Mouse (Mus musculus) retina, embryonic 14.5 days (tissue): ENCODE measurements at regions not wholly inside any gene's neighbourhood (a gene's known extent, or its start where the extent isn't known, plus 50 kb on each side); places are given as distances from the start of the nearest gene placed in this dataset.
A peak's percentile ranks its signal among the peaks of the same experiment; 100 is the strongest.

Experiments
- DNase-seq: peaks from one replicate; pipeline ENCODE4 v3.0.0-alpha.2; 2015; ENCODE audit warnings: low spot score

DNA sequence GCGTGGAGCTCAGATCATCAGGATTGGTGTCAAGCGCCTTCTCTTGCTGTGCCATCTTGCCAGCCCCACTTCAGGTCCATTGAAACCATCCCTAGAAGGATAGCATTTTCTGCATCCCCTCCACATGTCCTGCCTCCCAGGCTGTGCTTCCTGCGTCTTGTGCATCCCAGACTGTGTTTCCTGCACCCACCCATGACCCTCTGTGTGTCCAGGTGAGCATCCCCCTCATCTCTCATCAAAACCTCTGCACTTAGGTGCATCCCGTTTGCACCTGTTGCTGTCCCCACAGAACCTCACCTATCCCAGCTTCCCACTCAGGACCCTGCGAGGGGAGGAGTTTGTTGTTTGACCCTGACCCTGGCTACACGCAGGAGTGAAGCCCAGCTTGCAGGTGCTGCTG lies 251.8 kb upstream of the Kcnab2 start:
- DNase-seq, result no peak

DNA sequence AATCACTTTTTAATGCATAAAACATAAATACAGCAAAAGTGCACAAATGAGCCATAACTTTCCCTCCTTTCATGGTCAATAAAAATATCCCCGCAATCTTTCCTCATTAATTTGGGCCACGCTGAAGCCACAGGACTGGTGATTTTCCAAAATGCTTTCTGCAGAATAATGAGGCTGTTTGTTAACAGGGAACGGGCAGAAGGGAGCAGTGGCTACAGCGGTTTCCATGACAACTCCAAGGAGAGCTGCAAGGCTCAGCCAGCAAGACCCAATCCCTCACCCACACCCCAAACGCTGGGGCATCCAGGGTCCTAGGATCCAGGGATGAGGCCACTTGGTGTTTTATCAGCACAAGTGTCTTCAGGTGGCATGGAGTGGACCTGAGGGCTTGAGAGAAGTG lies 248.2 kb upstream of the Kcnab2 start:
- DNase-seq, result peak; percentile 25

DNA sequence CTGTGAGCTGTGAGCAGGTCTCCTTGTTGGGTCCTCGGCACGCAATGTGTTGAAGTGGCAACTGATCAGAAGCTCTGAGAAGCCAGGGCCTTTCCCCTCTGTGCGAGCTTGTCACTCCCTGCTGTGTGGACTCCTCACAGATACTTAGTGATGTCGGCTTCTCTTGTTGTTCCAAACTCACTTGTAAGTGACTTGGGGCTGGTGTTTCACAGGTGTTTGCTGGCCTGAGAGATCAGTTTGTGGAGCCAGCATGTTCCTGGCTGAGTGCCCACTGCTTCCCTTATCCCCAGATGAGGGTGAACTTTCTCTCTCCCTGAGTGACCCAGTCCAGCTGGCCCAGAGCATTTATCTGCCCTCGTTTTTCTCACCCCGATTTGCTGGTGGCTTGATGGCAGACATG lies 247.8 kb upstream of the Kcnab2 start:
- peak; percentile 16 for DNase-seq

DNA sequence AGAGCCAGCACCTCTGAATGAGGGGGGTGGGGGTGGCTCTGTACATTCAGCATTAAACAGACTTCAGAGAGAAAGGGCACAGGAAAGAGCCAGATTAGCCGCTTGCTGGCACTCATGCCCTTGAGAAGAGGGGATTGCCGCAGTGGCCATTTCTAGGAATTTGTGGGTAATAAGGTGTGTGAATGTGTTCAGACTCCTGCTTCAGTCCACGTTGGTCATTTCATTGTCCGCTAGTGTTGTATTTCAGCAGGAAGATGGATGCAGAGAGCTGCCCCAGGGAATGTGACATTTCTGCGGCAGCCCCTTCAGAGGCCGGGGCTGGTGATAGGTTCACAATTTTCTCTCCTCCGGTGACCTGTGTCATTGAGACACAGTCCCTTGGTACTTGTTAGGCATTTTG lies 247.1 kb upstream of the Kcnab2 start:
- DNase-seq, result no peak

DNA sequence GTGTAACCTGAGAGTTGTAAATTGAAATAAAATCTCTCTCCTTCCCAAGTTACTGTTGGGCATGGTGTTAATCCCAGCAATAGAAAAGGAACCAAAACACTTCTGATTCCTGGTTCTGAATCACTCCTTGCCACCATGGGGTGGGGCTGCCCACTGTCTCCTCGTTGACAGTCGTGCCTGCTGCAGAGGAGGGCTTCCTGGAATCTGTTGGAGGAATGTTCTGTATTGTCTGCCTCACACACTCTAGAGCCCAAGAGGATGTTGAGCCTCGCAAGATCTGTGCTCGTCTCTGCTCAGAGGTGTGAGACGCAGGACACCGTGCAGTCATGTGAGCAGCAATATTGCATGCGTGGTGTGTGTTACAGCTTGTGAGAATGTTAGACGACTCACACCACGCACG lies 246.4 kb upstream of the Kcnab2 start:
- no peak for DNase-seq

DNA sequence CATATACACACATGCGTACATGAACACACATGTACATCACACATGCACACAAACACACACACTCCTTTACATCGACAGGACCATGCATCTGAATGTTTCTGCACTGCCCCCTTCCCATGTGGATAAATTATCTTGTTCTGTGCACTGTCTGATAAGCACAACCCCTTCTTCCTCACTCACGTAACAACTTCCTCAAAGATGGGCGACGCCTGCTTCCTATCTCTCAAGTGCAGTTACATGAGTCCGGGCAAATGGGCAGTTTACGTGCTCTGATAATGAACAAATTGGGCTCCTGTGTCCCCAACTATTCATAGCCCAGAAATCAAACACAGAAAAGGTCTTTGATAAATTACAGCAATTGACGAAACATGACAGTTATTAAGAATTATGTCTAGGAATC lies 242.9 kb upstream of the Kcnab2 start:
- DNase-seq, result no peak

DNA sequence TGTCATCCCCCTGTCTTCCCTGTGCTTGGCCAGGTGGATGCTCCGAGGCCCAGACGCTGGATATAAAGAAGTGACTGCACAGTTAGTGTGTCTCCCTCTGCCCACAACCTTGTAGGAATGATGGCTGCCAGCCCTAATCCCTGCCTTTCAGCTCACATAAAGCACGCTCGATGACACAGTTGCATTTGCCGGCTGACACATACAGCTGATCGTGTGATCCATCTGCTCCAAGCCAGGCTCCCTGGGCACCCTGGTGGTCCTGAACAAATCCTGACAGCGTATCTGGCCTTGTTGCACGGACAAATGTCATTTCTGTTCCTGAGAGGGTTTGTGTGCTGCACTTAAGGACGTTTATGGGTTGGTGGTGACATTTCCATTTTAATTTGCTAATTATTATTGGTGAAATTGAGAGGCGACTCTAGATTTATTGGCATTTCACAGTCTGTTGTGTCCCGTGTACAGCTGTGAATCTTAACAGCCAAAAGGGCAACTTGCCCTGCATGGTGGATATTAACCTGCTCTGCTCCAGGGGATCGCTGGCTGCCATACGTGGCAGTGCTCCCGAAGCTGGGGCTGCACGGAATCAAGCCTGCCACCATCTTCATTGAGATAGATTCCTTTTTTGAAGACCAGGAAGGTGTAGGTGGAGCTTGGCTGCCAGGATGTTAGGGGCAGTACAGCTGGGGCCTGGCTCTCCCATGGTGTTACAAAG lies 241.9 kb upstream of the Kcnab2 start:
- DNase-seq, result peak; percentile 39

DNA sequence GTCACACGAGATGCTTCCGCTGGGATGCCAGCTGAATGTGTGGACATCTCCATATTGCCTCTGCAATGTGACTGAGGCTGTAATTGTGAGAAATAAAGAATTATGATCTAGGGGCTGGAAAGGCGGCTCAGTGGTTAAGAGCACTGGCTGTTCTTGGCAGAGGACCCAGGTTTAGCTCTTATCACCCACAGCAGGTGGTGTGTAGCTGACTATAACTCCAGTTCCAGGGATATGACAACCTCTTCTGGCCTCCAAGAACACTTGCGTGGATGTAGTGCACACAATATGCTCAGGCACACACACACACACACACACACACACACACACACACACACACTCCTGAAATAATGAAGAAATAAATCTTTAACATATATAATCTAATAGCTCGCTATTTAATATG lies 232.7 kb upstream of the Kcnab2 start:
- no peak for DNase-seq

DNA sequence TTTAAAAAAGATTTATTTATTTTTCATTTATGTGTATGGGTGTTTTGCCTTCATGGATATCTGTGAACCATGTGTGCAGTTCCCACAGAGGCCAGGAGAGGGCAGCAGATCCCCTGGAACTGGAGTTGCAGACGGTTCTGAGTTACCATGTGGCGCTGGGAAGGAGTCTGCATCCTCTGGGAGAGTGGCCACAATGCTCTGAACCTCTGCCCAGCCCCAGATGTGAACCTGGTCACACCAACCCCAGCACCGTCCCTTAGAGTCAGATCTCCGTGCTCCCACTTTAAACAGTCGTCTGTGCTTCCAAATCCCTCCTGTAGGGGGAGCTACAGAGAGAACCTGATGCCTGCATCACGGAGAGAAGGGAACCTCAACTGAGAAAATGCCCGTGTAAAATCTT lies 222.5 kb upstream of the Kcnab2 start:
- peak; percentile 39 for DNase-seq

DNA sequence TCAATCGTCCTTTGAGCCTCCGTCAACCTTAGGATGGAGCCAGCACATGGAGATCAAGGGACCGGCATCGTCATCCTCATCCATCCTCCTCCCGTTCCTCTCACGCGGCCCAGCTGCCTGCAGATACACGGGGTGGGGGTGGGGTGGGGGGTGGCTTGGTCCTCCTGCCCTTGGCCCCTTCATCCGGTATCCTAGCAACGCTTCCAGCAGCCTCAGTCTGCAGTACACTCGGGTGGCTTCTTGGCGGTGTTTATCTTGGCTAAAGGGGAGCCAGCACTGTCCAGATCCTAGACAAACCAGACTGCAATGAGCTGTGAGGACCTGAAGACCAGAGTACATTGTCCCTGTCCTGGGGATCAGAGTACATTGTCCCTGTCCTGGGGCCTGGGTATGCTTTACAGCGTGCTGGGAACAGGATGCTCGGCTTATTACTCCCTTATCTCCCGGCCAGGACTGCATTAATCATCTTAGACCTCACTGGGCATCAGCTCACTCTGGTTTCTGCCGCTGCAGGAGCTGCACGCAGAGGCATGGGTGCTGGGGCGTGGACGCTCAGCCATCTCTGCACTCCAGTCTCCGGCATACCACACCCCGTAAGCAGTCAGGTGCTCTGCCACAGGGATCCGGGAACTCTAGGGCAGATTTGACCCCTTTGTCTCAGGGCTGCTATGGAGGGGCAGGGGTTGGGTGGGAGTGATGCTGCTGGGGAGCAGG lies 219.7 kb upstream of the Kcnab2 start:
- DNase-seq, result peak; percentile 49

DNA sequence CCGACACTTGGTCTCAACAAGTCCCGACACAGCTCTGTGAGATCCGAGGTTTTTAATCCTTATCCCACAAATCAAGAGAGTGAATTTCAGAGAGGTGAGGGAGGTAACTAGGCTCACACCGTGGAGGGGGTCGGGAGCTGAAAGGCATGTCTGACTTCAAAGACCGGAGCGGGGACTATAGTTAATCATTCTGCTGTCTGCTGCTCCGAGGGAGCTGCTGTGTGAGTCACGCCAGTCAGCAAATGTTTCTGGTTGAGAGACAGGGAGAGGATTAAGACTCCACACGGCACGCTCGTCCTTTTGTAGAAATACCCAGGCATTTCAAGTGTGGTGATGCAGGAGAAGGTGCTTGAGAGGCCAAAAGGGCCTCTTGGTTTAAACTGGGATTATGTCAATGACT lies 214.1 kb upstream of the Kcnab2 start:
- no peak for DNase-seq

DNA sequence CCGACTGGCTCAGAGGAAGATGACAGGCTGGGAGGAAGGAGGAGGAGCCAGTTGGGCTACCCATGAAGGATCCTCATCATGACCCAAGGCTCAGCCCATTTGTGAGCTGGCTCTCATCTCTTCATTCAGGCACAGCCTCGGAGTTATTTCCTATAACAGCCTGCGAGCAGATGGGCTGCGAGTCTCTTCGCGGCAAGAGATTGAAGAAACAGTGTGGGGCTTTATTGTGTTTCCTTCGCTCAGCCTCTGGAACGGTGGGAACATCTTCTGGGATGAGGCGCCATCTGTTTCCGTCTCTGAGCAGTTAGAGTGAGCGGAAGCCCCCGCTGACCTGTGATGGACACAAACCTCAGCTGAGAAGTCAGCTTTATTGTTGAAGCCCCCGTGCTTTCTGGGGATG lies 213.6 kb upstream of the Kcnab2 start:
- no peak for DNase-seq

DNA sequence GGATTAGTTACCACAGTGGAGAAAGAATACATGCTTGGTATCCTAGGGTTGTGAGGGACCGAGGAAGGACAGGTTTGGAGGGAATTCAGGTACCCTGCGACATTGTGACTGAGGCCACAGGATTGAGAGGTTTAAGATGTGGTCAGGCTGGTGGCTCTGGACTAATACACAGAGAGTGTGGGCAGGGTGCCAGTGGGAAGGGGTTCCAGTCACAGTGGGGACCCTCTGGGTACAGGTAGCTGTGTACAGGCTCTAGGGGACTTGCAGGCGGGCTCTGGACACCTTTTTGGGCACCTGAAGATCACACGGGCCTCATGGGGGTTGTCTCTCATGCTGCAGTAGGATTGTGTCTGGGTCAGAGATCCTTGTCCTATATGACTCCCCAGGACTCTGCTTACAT lies 213.1 kb upstream of the Kcnab2 start:
- no peak for DNase-seq

DNA sequence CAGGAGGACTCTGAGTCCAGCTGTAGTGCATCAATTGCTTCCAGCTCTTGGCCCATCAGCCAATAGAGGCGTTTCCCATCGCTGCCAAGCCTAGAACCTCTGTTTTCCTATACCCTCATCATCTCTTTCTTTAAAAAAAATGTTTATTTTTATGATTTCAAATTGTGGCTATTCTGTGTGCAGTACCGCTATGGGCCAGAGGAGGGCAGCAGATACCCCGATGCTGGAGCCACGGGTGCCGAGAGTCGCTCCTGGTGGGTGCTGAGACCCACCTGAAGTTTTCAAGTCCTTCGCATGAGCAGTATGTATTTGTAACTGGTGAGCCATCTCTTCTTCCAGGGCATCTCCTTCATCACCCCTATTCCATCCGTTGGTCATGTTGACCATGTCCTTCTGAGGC lies 212.2 kb upstream of the Kcnab2 start:
- DNase-seq, result no peak

DNA sequence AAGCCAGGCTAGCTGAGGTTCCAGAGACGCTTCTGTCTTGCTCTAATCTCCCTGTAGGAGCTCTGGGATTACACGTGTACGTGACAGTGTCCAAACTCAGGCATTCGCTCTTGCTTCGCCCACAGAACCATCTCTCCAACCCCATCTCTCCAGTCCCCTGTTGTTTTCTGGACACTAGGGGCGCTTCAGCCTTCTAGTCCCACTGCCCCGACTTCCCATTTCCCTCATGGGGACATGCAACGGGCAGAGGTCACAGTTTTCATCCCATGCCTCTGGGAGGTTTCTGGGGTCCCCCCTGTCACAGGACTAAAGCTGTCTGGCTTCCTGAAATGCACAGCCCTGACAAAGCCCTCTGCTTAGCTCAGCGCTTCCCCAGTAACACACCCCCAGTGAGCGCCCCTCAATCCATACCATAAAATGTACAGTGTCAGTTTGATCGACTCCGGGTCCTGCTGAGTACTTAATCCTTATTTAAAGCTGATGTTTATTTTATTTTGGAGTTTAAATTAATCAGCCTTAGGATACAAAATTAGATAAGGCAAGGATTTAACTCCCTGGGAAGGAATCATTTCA lies 208.9 kb upstream of the Kcnab2 start:
- DNase-seq, result peak; percentile 23

DNA sequence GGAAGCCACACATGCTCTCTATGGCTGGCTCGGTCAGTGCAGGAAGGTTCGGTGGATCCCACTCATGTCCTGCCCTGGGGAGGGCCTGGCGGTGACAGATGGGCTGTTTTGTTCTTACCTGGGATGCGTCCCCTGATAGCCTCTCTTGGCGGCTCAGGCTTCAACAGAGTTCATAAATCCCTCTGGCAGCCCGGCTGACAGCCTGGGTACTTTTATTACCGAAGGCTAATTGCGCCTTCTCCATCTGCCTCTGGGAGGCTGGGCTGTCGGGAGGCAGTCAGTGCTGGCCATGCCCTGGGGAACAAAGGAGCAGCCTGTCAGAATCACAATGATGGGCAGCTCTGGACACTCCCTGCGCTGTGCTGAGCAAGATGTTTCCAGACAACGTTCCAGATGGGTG lies 196.5 kb upstream of the Kcnab2 start:
- peak; percentile 66 for DNase-seq

DNA sequence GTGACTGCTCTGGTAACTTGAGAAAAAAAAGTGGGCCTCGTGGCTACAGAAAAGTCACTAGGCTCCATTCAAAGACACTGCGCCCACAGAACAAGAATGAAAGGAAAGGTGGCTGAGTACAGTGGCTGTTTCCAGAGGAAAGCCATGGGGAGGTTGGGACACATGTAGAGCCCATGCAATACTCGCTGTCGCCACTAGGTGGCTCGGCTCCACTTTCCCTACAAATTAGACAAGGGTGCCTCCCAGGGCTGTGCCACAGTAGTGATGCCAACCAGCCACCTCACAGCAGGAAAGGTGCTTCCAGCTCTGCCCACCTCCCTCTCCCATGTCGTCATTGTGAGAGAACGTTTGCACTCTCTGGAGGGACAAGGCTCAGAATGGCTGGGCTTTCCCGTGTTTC lies 185.8 kb upstream of the Kcnab2 start:
- peak; percentile 60 for DNase-seq

DNA sequence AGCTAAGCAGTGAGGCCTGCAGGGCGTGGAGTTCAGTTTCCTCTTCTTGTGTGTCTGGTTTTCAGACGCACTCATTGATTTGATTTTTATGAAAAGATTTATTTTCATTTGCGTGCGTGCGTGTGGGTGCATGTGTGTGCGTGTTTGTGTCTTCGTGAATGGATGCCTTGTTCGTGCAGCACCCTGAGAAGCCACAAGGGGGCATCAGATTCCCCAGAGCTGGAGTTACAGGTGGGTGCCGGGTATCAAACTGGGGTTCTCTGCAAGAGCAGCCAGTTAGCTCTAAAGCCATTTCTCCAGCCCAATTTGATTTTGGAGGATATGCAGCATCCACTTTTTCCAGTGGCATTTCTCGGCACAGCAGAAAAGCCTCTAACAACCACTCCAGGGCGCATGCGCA lies 185.4 kb upstream of the Kcnab2 start:
- no peak for DNase-seq

DNA sequence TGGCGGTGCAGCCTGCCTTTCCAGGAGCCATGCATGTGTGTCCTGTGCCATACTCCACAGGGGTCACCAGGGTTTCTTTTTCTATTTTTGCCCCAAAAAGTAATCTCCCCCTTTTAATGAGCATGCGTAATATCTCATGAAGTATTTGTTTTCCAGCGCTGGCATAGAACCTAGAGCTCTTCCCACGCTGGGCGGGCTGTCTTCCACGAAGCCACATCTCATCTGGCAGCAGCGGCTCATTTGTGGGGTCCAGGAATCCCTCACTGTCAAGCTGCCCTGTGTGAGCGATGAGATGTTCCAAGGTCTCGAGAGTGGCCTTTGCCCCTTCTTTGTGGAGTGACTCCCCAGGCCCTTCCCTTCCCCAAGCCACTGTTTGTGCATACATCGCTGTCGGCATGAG lies 184.8 kb upstream of the Kcnab2 start:
- DNase-seq, result no peak

DNA sequence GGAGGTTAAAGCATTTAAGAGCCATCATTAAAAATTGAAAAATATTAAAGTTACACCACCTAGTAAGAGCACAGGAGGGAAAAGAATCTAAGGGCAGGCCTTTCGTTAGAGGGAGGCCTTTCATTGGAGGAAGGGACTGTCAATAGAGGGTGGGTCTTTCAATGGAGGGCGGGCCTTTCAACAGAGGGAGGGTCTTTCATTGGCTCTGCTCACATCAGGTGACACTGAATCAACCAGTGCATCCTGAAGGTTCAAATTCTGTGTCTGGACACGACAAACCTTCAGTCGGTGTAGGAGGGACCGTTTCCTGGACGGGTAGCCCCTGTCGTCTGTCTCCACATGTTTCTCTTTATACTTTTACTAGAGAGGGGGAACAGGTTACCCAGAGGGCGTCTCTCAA lies 172.5 kb upstream of the Kcnab2 start:
- no peak for DNase-seq

DNA sequence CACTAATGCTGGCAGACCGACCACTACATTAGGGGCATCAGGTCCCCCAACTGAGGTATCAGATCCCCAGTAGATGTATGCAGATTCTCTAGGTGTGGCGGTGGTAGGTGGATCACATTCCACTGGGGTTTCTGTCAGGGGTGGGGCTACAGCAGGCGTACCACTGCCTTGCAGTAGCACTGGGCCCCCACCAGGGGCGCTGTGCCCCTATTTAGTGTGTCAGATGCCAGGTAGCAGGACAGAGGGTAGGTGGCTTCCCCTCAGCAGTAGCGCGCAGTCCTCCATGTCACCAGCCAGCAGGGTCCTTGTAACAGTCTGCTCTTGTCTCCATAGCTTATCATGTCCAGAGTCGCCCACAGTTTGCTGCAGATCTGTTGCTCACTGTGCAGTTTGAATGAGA lies 169.9 kb upstream of the Kcnab2 start:
- peak; percentile 65 for DNase-seq

DNA sequence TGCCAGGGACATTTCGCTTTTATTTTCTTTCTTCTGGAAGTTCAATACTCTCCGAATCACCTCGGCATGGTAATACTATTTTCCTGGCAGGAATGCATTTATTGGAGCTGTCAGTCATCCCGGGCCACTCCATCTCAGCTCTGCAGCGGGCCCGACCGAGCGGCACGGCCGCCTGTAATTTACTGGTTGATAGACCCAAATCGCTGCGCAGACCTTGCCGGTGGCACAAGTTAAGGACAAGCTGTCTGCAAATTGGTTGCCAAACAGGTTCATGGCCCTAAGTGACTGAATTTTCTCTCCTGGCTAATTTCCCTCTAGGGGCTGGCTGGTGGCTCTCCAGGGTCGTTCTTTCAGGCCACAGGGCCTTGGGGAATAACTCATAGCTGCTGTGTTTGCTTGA lies 169.4 kb upstream of the Kcnab2 start:
- DNase-seq, result no peak

DNA sequence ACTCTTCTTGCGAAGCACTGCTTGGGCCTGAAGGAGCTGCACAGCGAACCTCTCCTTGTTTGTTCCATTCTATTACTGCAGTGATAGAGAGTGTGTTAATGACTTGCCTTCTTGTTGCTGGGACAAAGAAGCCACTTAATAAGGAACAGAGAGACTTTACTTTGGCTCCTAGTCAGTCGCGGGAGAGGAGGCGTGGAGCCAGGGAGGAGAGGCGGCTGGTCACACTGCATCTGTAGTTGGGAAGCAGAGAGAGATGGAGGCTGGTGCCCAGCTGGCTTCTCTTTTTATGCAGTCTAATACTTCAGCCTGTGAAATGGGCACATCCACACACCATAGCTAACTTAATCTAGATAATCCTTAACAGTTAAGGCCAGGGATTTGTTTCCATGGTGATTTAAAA lies 159.4 kb upstream of the Kcnab2 start:
- no peak for DNase-seq

DNA sequence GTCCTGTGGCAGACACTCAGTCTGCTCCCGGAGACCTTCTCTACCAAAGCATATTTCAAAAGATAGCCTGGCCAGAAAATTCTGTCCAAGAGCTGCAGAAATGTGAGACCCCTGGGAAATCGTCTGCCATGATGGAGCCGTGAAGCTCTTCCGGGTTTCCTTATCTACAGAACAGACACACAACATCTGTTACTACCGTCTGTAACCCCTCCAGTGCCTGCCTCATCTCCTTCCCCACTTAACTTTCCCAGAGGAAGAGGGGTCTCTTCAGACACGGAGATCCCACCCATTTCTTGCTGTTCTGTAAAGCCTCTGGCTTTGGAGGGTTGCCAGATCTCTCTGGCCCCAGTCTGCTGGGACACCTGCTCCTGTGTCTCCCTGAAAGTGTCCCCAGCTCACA lies 156.2 kb upstream of the Kcnab2 start:
- no peak for DNase-seq
